Mouse (Mus musculus) gastrocnemius, adult 18-20 months (tissue): ENCODE results near the gene Snf8. TPM values are rescaled to one million over a fixed set of nuclear protein-coding genes. Genes with fewer than 3 reads are reported as not detected.

ENCODE experiments used
- DNase-seq: peaks from one replicate; pipeline ENCODE4 v3.0.0; 2021; ENCODE audit warnings: low spot score
- total RNA-seq, 2 experiments: library from RNA; stranded (reverse); gene quantifications; 2 replicates each; pipeline ENCODE4 v1.2.3; 2021

The Snf8 gene
- total RNA-seq, 2 experiments from 2014 or later = 33.4 to 35.7 TPM

- no peak for DNase-seq
Observed at GRCm38 (mm10) chr11:96020622-96021021, 14.1 kb upstream of the Snf8 start.

GRCm38 (mm10) chr11:96028130-96028529, 6.6 kb upstream of the Snf8 start:
- DNase-seq = no peak

- DNase-seq = no peak
Observed at GRCm38 (mm10) chr11:96030571-96030970, 4.1 kb upstream of the Snf8 start.

GRCm38 (mm10) chr11:96031701-96032100, 3.0 kb upstream of the Snf8 start:
- no peak for DNase-seq

- no peak for DNase-seq
Observed at GRCm38 (mm10) chr11:96033264-96033663, 1.4 kb upstream of the Snf8 start.

GRCm38 (mm10) chr11:96034116-96034515, 569 bp upstream of the Snf8 start:
- DNase-seq = no peak

- DNase-seq = no peak
Observed at GRCm38 (mm10) chr11:96035133-96035532, 448 bp downstream of the Snf8 start.

GRCm38 (mm10) chr11:96037499-96037898, 2.8 kb downstream of the Snf8 start:
- DNase-seq = no peak

- no peak for DNase-seq
Observed at GRCm38 (mm10) chr11:96038560-96038959, 3.9 kb downstream of the Snf8 start.

- DNase-seq = no peak
Observed at GRCm38 (mm10) chr11:96044803-96045567, 10.3 kb downstream of the Snf8 start.

GRCm38 (mm10) chr11:96046028-96046427, 11.3 kb downstream of the Snf8 start:
- DNase-seq = no peak

- DNase-seq = no peak
Observed at GRCm38 (mm10) chr11:96046793-96047192, 12.1 kb downstream of the Snf8 start.

- no peak for DNase-seq
Observed at GRCm38 (mm10) chr11:96047469-96048373, 13.0 kb downstream of the Snf8 start.

- no peak for DNase-seq
Observed at GRCm38 (mm10) chr11:96049939-96050338, 15.3 kb downstream of the Snf8 start.

- no peak for DNase-seq
Observed at GRCm38 (mm10) chr11:96050854-96051253, 16.2 kb downstream of the Snf8 start.

GRCm38 (mm10) chr11:96058309-96058708, 23.6 kb downstream of the Snf8 start:
- DNase-seq = no peak

GRCm38 (mm10) chr11:96064521-96065214, 30.0 kb downstream of the Snf8 start:
- DNase-seq = no peak

GRCm38 (mm10) chr11:96065215-96065911, 30.7 kb downstream of the Snf8 start, which contains the start of gene Ube2z:
Gene Ube2z, minus strand, starts transcription at chr11:96065388.
- DNase-seq = peak; percentile 97

- no peak for DNase-seq
Observed at GRCm38 (mm10) chr11:96068231-96068630, 33.5 kb downstream of the Snf8 start.

GRCm38 (mm10) chr11:96070353-96070752, 35.7 kb downstream of the Snf8 start:
- no peak for DNase-seq

GRCm38 (mm10) chr11:96071013-96071412, 36.3 kb downstream of the Snf8 start:
- DNase-seq = no peak
